Mouse (Mus musculus): ENCODE measurements around the gene Pbx1. TPM values are rescaled to one million over a fixed set of nuclear protein-coding genes. Genes with fewer than 3 reads are reported as not detected.

Pbx1 gene
- total RNA-seq, 2 experiments from 2014 or later = 130 to 145 TPM

- intact Hi-C loops (cut with DNase I) = no loop called here
- no peak for DNase-seq (ENCODE audit: low spot score in 2 of 2)
Measured at GRCm38 (mm10) chr1:168362464-168362863, 69.6 kb downstream of the Pbx1 start.

GRCm38 (mm10) chr1:168357680-168358611 lies 74.1 kb downstream of the Pbx1 start:
- no peak for DNase-seq (ENCODE audit: low spot score in 2 of 2)
- intact Hi-C loops (cut with DNase I) = no loop called here

- intact Hi-C loops (cut with DNase I) = no loop called here
- DNase-seq (ENCODE audit: low spot score in 2 of 2) = peak in 1 of 2 experiments; percentile 57
Measured at GRCm38 (mm10) chr1:168356970-168357441, 75.1 kb downstream of the Pbx1 start.

GRCm38 (mm10) chr1:168355985-168356556 lies 76.0 kb downstream of the Pbx1 start:
- DNase-seq (ENCODE audit: low spot score in 2 of 2) = no peak
- intact Hi-C loops (cut with DNase I) = no loop called here

GRCm38 (mm10) chr1:168354934-168355333 lies 77.1 kb downstream of the Pbx1 start:
- intact Hi-C loops (cut with DNase I) = no loop called here
- peak; percentile 40 to 46 for DNase-seq (ENCODE audit: low spot score in 2 of 2)

GRCm38 (mm10) chr1:168348036-168348784 lies 83.9 kb downstream of the Pbx1 start:
- DNase-seq (ENCODE audit: low spot score in 2 of 2) = no peak
- intact Hi-C loops (cut with DNase I) = no loop called here

- intact Hi-C loops (cut with DNase I) = no loop called here
- no peak for DNase-seq (ENCODE audit: low spot score in 2 of 2)
Measured at GRCm38 (mm10) chr1:168344918-168345317, 87.2 kb downstream of the Pbx1 start.

GRCm38 (mm10) chr1:168344262-168344661 lies 87.8 kb downstream of the Pbx1 start:
- intact Hi-C loops (cut with DNase I) = no loop called here
- DNase-seq (ENCODE audit: low spot score in 2 of 2) = no peak

- intact Hi-C loops (cut with DNase I) = no loop called here
- DNase-seq (ENCODE audit: low spot score in 2 of 2) = peak in 1 of 2 experiments; percentile 42
Measured at GRCm38 (mm10) chr1:168342269-168342668, 89.8 kb downstream of the Pbx1 start.

GRCm38 (mm10) chr1:168341863-168342262 lies 90.2 kb downstream of the Pbx1 start:
- DNase-seq (ENCODE audit: low spot score in 2 of 2) = no peak
- intact Hi-C loops (cut with DNase I) = no loop called here

GRCm38 (mm10) chr1:168341368-168341767 lies 90.7 kb downstream of the Pbx1 start:
- intact Hi-C loops (cut with DNase I) = no loop called here

GRCm38 (mm10) chr1:168336238-168336818 lies 95.7 kb downstream of the Pbx1 start:
- DNase-seq (ENCODE audit: low spot score in 2 of 2) = no peak
- intact Hi-C loops (cut with DNase I) = no loop called here

More at GRCm38 (mm10) chr1:168341368-168341767, 90.7 kb downstream of the Pbx1 start:
- no peak for DNase-seq (ENCODE audit: low spot score in 2 of 2)

- intact Hi-C loops (cut with DNase I) = no loop called here
Measured at GRCm38 (mm10) chr1:168334831-168335574, 97.1 kb downstream of the Pbx1 start.

GRCm38 (mm10) chr1:168332056-168332455 lies 100.0 kb downstream of the Pbx1 start:
- intact Hi-C loops (cut with DNase I) = no loop called here
- DNase-seq (ENCODE audit: low spot score in 2 of 2) = no peak

More at GRCm38 (mm10) chr1:168334831-168335574, 97.1 kb downstream of the Pbx1 start:
- no peak for DNase-seq (ENCODE audit: low spot score in 2 of 2)

GRCm38 (mm10) chr1:168328236-168328605 lies 103.8 kb downstream of the Pbx1 start:
- intact Hi-C loops (cut with DNase I) = no loop called here
- no peak for DNase-seq (ENCODE audit: low spot score in 2 of 2)

GRCm38 (mm10) chr1:168327405-168328235 lies 104.5 kb downstream of the Pbx1 start:
- intact Hi-C loops (cut with DNase I) = no loop called here
- DNase-seq (ENCODE audit: low spot score in 2 of 2) = no peak

- peak in 1 of 2 experiments; percentile 40 for DNase-seq (ENCODE audit: low spot score in 2 of 2)
- intact Hi-C loops (cut with DNase I) = no loop called here
Measured at GRCm38 (mm10) chr1:168325786-168326185, 106.3 kb downstream of the Pbx1 start.
